Mouse (Mus musculus) forebrain, embryonic 10.5 days (tissue): ENCODE results near the gene Ifitm10. TPM values are rescaled to one million over a fixed set of nuclear protein-coding genes. Genes with fewer than 3 reads are reported as not detected.

Experiments
- DNase-seq: peaks from one replicate; pipeline ENCODE4 v3.0.0-alpha.2; 2017; ENCODE audit warnings: low spot score; ENCODE audit errors: extremely low spot score
- H3K27ac ChIP-seq: fragments of 300-500 bp; sonication (generic); 2 replicates; pipeline ENCODE4 v1.5.1; 2016; ENCODE audit warnings: mild to moderate bottlenecking
- H3K27me3 ChIP-seq: fragments of 300-500 bp; sonication (generic); 2 replicates; pipeline ENCODE4 v1.6.1; 2016; ENCODE audit warnings: mild to moderate bottlenecking; ENCODE audit not compliant: poor library complexity, severe bottlenecking
- H3K36me3 ChIP-seq: fragments of 300-500 bp; sonication (generic); replicated peaks from 2 replicates; pipeline ENCODE4 v1.6.1; 2016; ENCODE audit warnings: mild to moderate bottlenecking, moderate library complexity
- H3K4me1 ChIP-seq: fragments of 300-500 bp; sonication (generic); 2 replicates; pipeline ENCODE4 v1.6.1; 2016
- H3K4me3 ChIP-seq: fragments of 300-500 bp; sonication (generic); 2 replicates; pipeline ENCODE4 v1.5.1; 2016; ENCODE audit warnings: mild to moderate bottlenecking, moderate library complexity
- H3K9me3 ChIP-seq: fragments of 300-500 bp; sonication (generic); 2 replicates; pipeline ENCODE4 v1.6.1; 2016; ENCODE audit warnings: mild to moderate bottlenecking, moderate library complexity
- WGBS: fragments of 180-500 bp; shearing (Covaris S2); methylation state at CpG from one replicate; pipeline ENCODE4 v1.1.7; 2016; 5-methylcytosine and 5-hydroxymethylcytosine counted together
- polyA plus RNA-seq: library from polyadenylated mRNA; unstranded; fragments of >200 nt; fragmentation: Nextera tagmentation; extraction: Ambion mirVana; gene quantifications from 2 replicates; pipeline ENCODE4 v1.2.1, GENCODE M21; 2016

Gene Ifitm10
- polyA plus RNA-seq, 1 experiment from 2014 or later: 0.51 TPM

GRCm38 (mm10) chr7:142388198-142388597 lies 14.6 kb upstream of the Ifitm10 start:
- H3K36me3 ChIP-seq: peaks cover 27% of the 10 kb centered on the region
- 93% methylated on average over 1 of the region's 1 CpGs for WGBS
- no peaks in the 10 kb centered on the region for H3K27me3 ChIP-seq
- H3K9me3 ChIP-seq: no peaks in the 10 kb centered on the region
- peaks cover 39% of the 10 kb centered on the region for H3K4me1 ChIP-seq
- peak overlapping the region; percentile 82 for H3K4me3 ChIP-seq
- H3K27ac ChIP-seq: peak overlapping the region; percentile 88
- DNase-seq: no peak

GRCm38 (mm10) chr7:142387419-142388148 lies 14.0 kb upstream of the Ifitm10 start, which contains the start of gene Ctsd:
Gene Ctsd (minus strand): TSS chr7:142388038.
- Histone ChIP-seq H3K36me3 (peaks cover 33% of the 10 kb centered on the region), H3K27me3 (no peaks in the 10 kb centered on the region), H3K4me3 (peak within 1 kb of the TSS; percentile 82), H3K4me1 (peaks cover 33% of the 10 kb centered on the region), H3K9me3 (no peaks in the 10 kb centered on the region), H3K27ac (peak within 1 kb of the TSS; percentile 88)
- peak; percentile 98 for DNase-seq
- WGBS: under 1% methylated on average over 55 of the region's 55 CpGs

GRCm38 (mm10) chr7:142386621-142387201 lies 13.2 kb upstream of the Ifitm10 start:
- 71% methylated on average over 6 of the region's 6 CpGs for WGBS
- peaks cover 30% of the 10 kb centered on the region for H3K4me1 ChIP-seq
- H3K27ac ChIP-seq: peak overlapping the region; percentile 88
- H3K27me3 ChIP-seq: no peaks in the 10 kb centered on the region
- H3K4me3 ChIP-seq: peak overlapping the region; percentile 82
- no peaks in the 10 kb centered on the region for H3K9me3 ChIP-seq
- H3K36me3 ChIP-seq: peaks cover 42% of the 10 kb centered on the region
- no peak for DNase-seq

- H3K27me3 ChIP-seq: no peaks in the 10 kb centered on the region
- H3K4me3 ChIP-seq: peak overlapping the region; percentile 82
- WGBS: 88% methylated on average over 3 of the region's 3 CpGs
- peaks cover 50% of the 10 kb centered on the region for H3K36me3 ChIP-seq
- H3K9me3 ChIP-seq: no peaks in the 10 kb centered on the region
- DNase-seq: no peak
- peaks cover 30% of the 10 kb centered on the region for H3K4me1 ChIP-seq
- H3K27ac ChIP-seq: no peak overlapping the region
These were observed 12.3 kb upstream of the Ifitm10 start for GRCm38 (mm10) chr7:142385742-142386403.

- Histone ChIP-seq H3K27ac (no peak overlapping the region), H3K9me3 (no peaks in the 10 kb centered on the region), H3K27me3 (no peaks in the 10 kb centered on the region), H3K4me1 (peaks cover 30% of the 10 kb centered on the region), H3K4me3 (no peak overlapping the region), H3K36me3 (peaks cover 66% of the 10 kb centered on the region)
- DNase-seq: no peak
- 88% methylated on average over 10 of the region's 10 CpGs for WGBS
These were observed 10.8 kb upstream of the Ifitm10 start for GRCm38 (mm10) chr7:142384306-142384705.

- DNase-seq: no peak
- Histone ChIP-seq H3K36me3 (peaks cover 83% of the 10 kb centered on the region), H3K9me3 (no peaks in the 10 kb centered on the region), H3K4me3 (no peak within 1 kb of the TSS), H3K4me1 (peaks cover 22% of the 10 kb centered on the region), H3K27me3 (no peaks in the 10 kb centered on the region), H3K27ac (no peak within 1 kb of the TSS)
- 96% methylated on average over 5 of the region's 5 CpGs for WGBS
These were observed 9.0 kb upstream of the Ifitm10 start, which contains the start of gene Gm49369 for GRCm38 (mm10) chr7:142382567-142382966. Gene Gm49369 (minus strand): TSS chr7:142382667.

- H3K4me1 ChIP-seq: peaks cover 9% of the 10 kb centered on the region
- no peak for DNase-seq
- no peaks in the 10 kb centered on the region for H3K27me3 ChIP-seq
- no peak overlapping the region for H3K27ac ChIP-seq
- WGBS: 94% methylated on average over 4 of the region's 4 CpGs
- no peaks in the 10 kb centered on the region for H3K9me3 ChIP-seq
- peaks cover 97% of the 10 kb centered on the region for H3K36me3 ChIP-seq
- H3K4me3 ChIP-seq: no peak overlapping the region
These were observed 7.6 kb upstream of the Ifitm10 start for GRCm38 (mm10) chr7:142381175-142381574.

GRCm38 (mm10) chr7:142379186-142379585 lies 5.6 kb upstream of the Ifitm10 start:
- Histone ChIP-seq H3K4me1 (0 out of 2 replicates have a peak, but pooled peaks cover 2% of the 10 kb centered on the region), H3K4me3 (no peak overlapping the region), H3K9me3 (no peaks in the 10 kb centered on the region), H3K27ac (no peak overlapping the region), H3K27me3 (peaks cover 5% of the 10 kb centered on the region), H3K36me3 (peaks cover 91% of the 10 kb centered on the region)
- DNase-seq: no peak
- WGBS: 95% methylated on average over 6 of the region's 6 CpGs

GRCm38 (mm10) chr7:142377233-142377925 lies 3.8 kb upstream of the Ifitm10 start:
- peaks cover 13% of the 10 kb centered on the region for H3K4me1 ChIP-seq
- peaks cover 23% of the 10 kb centered on the region for H3K27me3 ChIP-seq
- H3K27ac ChIP-seq: no peak overlapping the region
- H3K36me3 ChIP-seq: peaks cover 73% of the 10 kb centered on the region
- no peaks in the 10 kb centered on the region for H3K9me3 ChIP-seq
- no peak overlapping the region for H3K4me3 ChIP-seq
- WGBS: 93% methylated on average over 14 of the region's 14 CpGs
- no peak for DNase-seq

- peaks cover 60% of the 10 kb centered on the region for H3K36me3 ChIP-seq
These were observed 2.5 kb upstream of the Ifitm10 start for GRCm38 (mm10) chr7:142376096-142376495.

GRCm38 (mm10) chr7:142375261-142375724 lies 1.7 kb upstream of the Ifitm10 start:
- H3K9me3 ChIP-seq: no peaks in the 10 kb centered on the region
- H3K36me3 ChIP-seq: peaks cover 52% of the 10 kb centered on the region
- no peak overlapping the region for H3K4me3 ChIP-seq
- WGBS: 83% methylated on average over 6 of the region's 6 CpGs
- no peak for DNase-seq
- no peak overlapping the region for H3K27ac ChIP-seq
- peaks cover 44% of the 10 kb centered on the region for H3K27me3 ChIP-seq
- peaks cover 23% of the 10 kb centered on the region for H3K4me1 ChIP-seq

More at GRCm38 (mm10) chr7:142376096-142376495, 2.5 kb upstream of the Ifitm10 start:
- WGBS: 87% methylated on average over 4 of the region's 4 CpGs
- H3K4me3 ChIP-seq: no peak overlapping the region
- peaks cover 36% of the 10 kb centered on the region for H3K27me3 ChIP-seq
- DNase-seq: no peak
- peaks cover 23% of the 10 kb centered on the region for H3K4me1 ChIP-seq
- H3K27ac ChIP-seq: no peak overlapping the region
- no peaks in the 10 kb centered on the region for H3K9me3 ChIP-seq

- Histone ChIP-seq H3K27me3 (peaks cover 52% of the 10 kb centered on the region), H3K4me1 (peaks cover 23% of the 10 kb centered on the region), H3K4me3 (no peak overlapping the region), H3K9me3 (no peaks in the 10 kb centered on the region), H3K36me3 (peaks cover 44% of the 10 kb centered on the region), H3K27ac (no peak overlapping the region)
- WGBS: 93% methylated on average over 5 of the region's 5 CpGs
- no peak for DNase-seq
These were observed 961 bp upstream of the Ifitm10 start for GRCm38 (mm10) chr7:142374413-142375015.
